Mouse (Mus musculus) lung, embryonic 16.5 days (tissue): Measurements from ENCODE around the gene Hhat. TPM values are rescaled to one million over a fixed set of nuclear protein-coding genes. Genes with fewer than 3 reads are reported as not detected.

Experiments used
- ATAC-seq: fragments of 200-750 bp; cut with Nextera tagmentation; 2 replicates; pipeline ENCODE4 v1.8.0; 2017; ENCODE audit warnings: low read depth, mild to moderate bottlenecking, moderate library complexity
- H3K27ac ChIP-seq: fragments of 300-500 bp; sonication (generic); 2 replicates; pipeline ENCODE4 v1.5.1; 2014; ENCODE audit warnings: mild to moderate bottlenecking, control low read depth, low read length
- H3K27me3 ChIP-seq: fragments of 300-500 bp; sonication (generic); 2 replicates; pipeline ENCODE4 v1.6.1; 2014; ENCODE audit warnings: low read depth, low read length, mixed read lengths; ENCODE audit not compliant: control insufficient read depth, insufficient read depth
- H3K36me3 ChIP-seq: fragments of 300-500 bp; sonication (generic); 2 replicates; pipeline ENCODE4 v1.6.1; 2014; ENCODE audit warnings: low read length; ENCODE audit not compliant: control insufficient read depth, insufficient read depth
- H3K4me1 ChIP-seq: fragments of 300-500 bp; sonication (generic); replicated peaks from 2 replicates; pipeline ENCODE4 v1.6.1; 2014; ENCODE audit warnings: low read length, mixed read lengths; ENCODE audit not compliant: control insufficient read depth, insufficient read depth
- H3K4me2 ChIP-seq: fragments of 300-500 bp; sonication (generic); 2 replicates; pipeline ENCODE4 v1.6.1; 2014; ENCODE audit warnings: low read depth, low read length, control low read depth
- H3K4me3 ChIP-seq: fragments of 300-500 bp; sonication (generic); 2 replicates; pipeline ENCODE4 v1.5.1; 2014; ENCODE audit warnings: mild to moderate bottlenecking, low read length, control low read depth
- H3K9ac ChIP-seq: fragments of 300-500 bp; sonication (generic); 2 replicates; pipeline ENCODE4 v1.6.1; 2014; ENCODE audit warnings: low read length, control low read depth
- H3K9me3 ChIP-seq: fragments of 300-500 bp; sonication (generic); 2 replicates; pipeline ENCODE4 v1.6.1; 2016; ENCODE audit warnings: low read length; ENCODE audit not compliant: control insufficient read depth
- WGBS: fragments of 180-500 bp; shearing (Covaris S2); extraction: QIAGEN DNeasy Blood & Tissue Kit; methylation state at CpG from one replicate; pipeline ENCODE4 v1.1.7; 2014; 5-methylcytosine and 5-hydroxymethylcytosine counted together
- polyA plus RNA-seq: library from polyadenylated mRNA; unstranded; fragments of >200 nt; fragmentation: Nextera tagmentation; extraction: Ambion mirVana; gene quantifications from 2 replicates; pipeline ENCODE4 v1.2.1, GENCODE M21; 2015

The Hhat gene
- polyA plus RNA-seq, 1 experiment from 2014 or later, result 9.3 TPM

DNA sequence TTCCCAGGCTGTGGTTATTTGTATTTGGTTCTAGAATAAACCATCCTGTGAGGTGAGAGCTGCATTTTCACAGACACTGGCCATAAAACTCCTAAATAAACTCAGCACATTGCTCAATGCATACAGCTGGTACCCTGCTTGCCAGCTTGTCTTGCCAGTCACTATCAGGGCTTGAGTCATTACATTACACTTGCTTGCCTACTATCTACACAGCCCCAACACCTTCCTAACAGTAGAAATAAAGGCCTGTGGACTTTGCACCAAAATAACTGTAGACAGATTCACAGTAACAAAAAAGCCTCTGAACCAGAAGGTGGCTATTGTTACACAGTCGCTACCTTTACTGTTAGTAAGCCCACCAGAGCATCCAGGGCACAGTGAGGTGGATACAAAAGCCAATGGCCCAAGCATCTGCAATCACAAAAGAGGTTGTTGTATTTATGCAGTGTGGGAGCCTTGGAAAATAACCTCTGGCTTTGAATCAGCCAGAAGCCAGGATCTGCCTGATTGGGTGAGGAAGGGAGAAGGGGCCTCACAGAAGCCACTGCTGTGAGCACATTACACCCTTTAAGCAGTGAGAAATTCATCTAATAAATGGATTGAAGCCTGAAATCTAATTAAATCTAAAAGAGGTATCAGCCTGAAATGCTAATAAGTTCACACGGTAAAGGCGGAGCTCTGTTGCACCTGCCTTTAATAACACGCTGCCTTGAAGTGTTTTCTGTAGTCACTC, 88.6 kb downstream of the Hhat start:
- Histone ChIP-seq H3K4me1 (no peaks in the 10 kb centered on the region), H3K4me2 (no peak overlapping the region), H3K4me3 (no peak overlapping the region), H3K9ac (no peak overlapping the region), H3K27me3 (no peaks in the 10 kb centered on the region), H3K36me3 (no peaks in the 10 kb centered on the region), H3K9me3 (no peaks in the 10 kb centered on the region), H3K27ac (no peak overlapping the region)
- 93% methylated on average over 4 of the region's 4 CpGs for WGBS
- ATAC-seq, result no peak

DNA sequence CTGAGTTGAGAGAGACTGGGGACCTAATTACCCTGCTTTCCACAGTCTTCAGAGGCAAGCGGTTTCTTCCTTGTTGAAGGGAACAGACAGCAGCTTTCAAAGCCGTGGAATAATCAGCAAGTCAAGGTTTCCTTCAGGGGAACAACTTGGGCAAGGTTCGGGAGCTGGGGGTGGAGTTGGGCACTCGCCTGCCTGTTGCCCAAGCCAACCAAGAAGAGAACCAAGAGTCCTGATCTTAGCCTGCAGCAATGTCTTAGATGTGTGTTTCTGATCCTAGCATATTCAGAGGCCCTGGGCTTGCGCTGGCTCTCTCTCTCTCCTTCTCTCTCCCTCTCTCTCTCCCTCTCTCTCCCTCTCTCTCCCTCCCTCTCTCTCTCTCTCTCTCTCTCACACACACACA, 93.8 kb downstream of the Hhat start:
- Histone ChIP-seq H3K4me1 (no peaks in the 10 kb centered on the region), H3K27ac (no peak overlapping the region), H3K27me3 (no peaks in the 10 kb centered on the region), H3K9ac (no peak overlapping the region), H3K36me3 (no peaks in the 10 kb centered on the region), H3K4me2 (no peak overlapping the region), H3K9me3 (no peaks in the 10 kb centered on the region), H3K4me3 (no peak overlapping the region)
- ATAC-seq, result no peak
- 81% methylated on average over 5 of the region's 5 CpGs for WGBS

DNA sequence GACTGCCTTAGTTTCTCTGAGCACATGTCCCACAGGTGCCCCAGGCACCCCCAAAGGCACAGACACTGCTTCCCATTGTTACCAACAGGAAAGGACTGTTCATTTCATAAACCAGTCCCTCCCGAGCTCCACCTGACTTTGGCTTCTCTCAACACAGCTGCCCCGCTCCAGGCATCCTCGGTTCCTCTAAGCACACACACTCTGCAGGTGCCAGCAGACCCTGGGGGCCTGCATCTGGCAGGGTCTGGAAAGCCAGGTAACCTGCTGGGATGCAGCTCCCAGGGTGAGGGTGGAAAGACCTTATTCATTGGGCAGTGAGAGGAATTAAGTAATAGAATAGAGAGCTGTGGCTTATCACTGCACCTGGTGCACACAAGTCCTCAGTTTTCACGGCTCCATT, 107.4 kb downstream of the Hhat start:
- Histone ChIP-seq H3K9me3 (no peaks in the 10 kb centered on the region), H3K4me2 (no peak overlapping the region), H3K4me1 (no peaks in the 10 kb centered on the region), H3K9ac (no peak overlapping the region), H3K27ac (no peak overlapping the region), H3K4me3 (no peak overlapping the region), H3K27me3 (no peaks in the 10 kb centered on the region), H3K36me3 (no peaks in the 10 kb centered on the region)
- 44% methylated on average over 4 of the region's 4 CpGs for WGBS
- no peak for ATAC-seq

DNA sequence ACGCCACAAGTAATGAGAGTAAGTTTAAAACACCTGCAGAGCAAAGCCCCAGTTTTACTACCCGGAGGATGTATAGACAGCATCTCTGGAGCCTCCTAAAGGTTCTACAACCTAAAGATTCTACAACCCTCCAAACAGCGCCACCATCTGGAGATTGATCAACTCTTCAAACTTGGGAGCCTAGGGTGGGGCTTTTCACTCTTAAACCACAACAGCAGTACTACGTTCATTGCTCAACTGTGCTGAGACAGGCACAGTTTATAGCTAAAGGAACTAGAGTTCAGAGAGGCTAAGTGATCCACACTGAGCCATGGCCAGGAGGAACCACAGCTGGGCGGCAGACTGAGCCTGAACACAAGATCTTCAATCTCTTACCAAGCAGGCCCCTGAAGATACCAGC, 107.9 kb downstream of the Hhat start:
- WGBS, result 66% methylated on average over 5 of the region's 5 CpGs
- Histone ChIP-seq H3K27ac (no peak overlapping the region), H3K4me1 (no peaks in the 10 kb centered on the region), H3K9me3 (no peaks in the 10 kb centered on the region), H3K9ac (no peak overlapping the region), H3K4me3 (no peak overlapping the region), H3K36me3 (no peaks in the 10 kb centered on the region), H3K4me2 (no peak overlapping the region), H3K27me3 (no peaks in the 10 kb centered on the region)
- no peak for ATAC-seq

GRCm38 (mm10) chr1:192661612-192662011, 109.4 kb downstream of the Hhat start:
- no peaks in the 10 kb centered on the region for H3K4me1 ChIP-seq
- no peak overlapping the region for H3K27ac ChIP-seq
- H3K9me3 ChIP-seq, result no peaks in the 10 kb centered on the region
- ATAC-seq, result no peak
- no peaks in the 10 kb centered on the region for H3K27me3 ChIP-seq
- no peak overlapping the region for H3K4me3 ChIP-seq
- no peak overlapping the region for H3K9ac ChIP-seq
- no peaks in the 10 kb centered on the region for H3K36me3 ChIP-seq
- no peak overlapping the region for H3K4me2 ChIP-seq

DNA sequence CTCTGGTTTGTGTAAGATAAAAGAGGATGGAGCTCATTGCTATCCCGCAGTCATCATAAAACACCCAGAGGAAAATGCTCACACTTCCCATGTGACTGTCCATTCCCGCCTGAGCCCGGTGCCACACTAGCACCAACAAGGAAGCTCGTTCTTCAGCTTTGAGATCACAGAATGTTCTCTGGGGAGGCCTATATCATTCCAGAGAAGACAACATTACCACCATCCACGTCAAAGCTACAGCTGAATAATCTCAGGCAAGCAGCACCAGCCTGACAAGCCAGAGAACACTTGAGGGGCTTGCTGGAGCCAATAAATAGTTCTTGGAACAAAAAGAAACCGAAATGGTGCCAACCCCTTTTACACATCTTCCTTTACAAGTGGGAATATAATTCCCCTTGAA, 113.6 kb downstream of the Hhat start:
- no peaks in the 10 kb centered on the region for H3K27me3 ChIP-seq
- no peaks in the 10 kb centered on the region for H3K9me3 ChIP-seq
- no peak overlapping the region for H3K9ac ChIP-seq
- no peak overlapping the region for H3K4me2 ChIP-seq
- no peak overlapping the region for H3K27ac ChIP-seq
- H3K4me1 ChIP-seq, result no peaks in the 10 kb centered on the region
- no peak overlapping the region for H3K4me3 ChIP-seq
- WGBS, result 48% methylated on average over 6 of the region's 6 CpGs
- ATAC-seq, result peak; percentile 31; the same call in 1 of the 2 replicates
- no peaks in the 10 kb centered on the region for H3K36me3 ChIP-seq

DNA sequence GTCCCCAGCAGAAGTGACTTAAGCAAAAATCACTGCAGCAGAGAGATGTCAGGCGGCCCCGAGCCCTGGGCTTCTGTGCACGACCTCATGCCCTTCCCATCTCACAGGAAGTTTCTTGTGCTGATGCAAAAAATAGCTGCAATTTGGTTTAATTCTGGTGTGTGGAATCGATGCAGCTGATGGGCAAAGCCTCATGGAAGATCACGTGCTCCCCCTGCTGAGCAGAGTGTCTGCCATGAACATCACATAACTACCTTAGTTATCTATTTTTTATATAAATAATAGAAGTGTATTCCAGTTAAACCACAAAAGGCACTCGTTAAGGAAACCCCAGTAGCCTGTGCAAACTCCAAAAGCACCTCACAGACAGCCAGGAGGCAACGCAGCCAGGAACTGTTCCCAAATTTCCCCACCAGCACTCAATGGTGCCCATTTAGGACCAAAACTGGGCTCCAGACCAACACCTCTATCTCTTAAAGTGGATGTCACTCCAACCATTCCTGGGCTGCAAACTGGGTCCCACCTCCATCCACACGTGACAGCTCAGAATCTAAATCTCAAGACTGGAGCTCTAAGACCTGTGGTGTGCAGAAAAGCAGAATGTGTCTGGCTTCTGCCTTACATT, 118.9 kb downstream of the Hhat start:
- H3K9me3 ChIP-seq, result no peaks in the 10 kb centered on the region
- H3K36me3 ChIP-seq, result no peaks in the 10 kb centered on the region
- H3K9ac ChIP-seq, result no peak overlapping the region
- no peaks in the 10 kb centered on the region for H3K27me3 ChIP-seq
- H3K4me2 ChIP-seq, result no peak overlapping the region
- no peak overlapping the region for H3K27ac ChIP-seq
- H3K4me1 ChIP-seq, result no peaks in the 10 kb centered on the region
- no peak overlapping the region for H3K4me3 ChIP-seq
- ATAC-seq, result no peak
- WGBS, result 46% methylated on average over 8 of the region's 8 CpGs

GRCm38 (mm10) chr1:192650586-192650985, 120.4 kb downstream of the Hhat start:
- 54% methylated on average over 7 of the region's 7 CpGs for WGBS
- no peak for ATAC-seq

GRCm38 (mm10) chr1:192650023-192650422, 121.0 kb downstream of the Hhat start:
- WGBS, result 76% methylated on average over 4 of the region's 4 CpGs
- H3K4me2 ChIP-seq, result no peak overlapping the region
- H3K36me3 ChIP-seq, result no peaks in the 10 kb centered on the region
- H3K27me3 ChIP-seq, result no peaks in the 10 kb centered on the region
- ATAC-seq, result no peak
- no peaks in the 10 kb centered on the region for H3K4me1 ChIP-seq
- no peaks in the 10 kb centered on the region for H3K9me3 ChIP-seq
- H3K4me3 ChIP-seq, result no peak overlapping the region
- no peak overlapping the region for H3K9ac ChIP-seq
- no peak overlapping the region for H3K27ac ChIP-seq

More at GRCm38 (mm10) chr1:192650586-192650985, 120.4 kb downstream of the Hhat start:
- no peaks in the 10 kb centered on the region for H3K4me1 ChIP-seq
- H3K27me3 ChIP-seq, result no peaks in the 10 kb centered on the region
- no peaks in the 10 kb centered on the region for H3K36me3 ChIP-seq
- no peak overlapping the region for H3K4me3 ChIP-seq
- H3K9ac ChIP-seq, result no peak overlapping the region
- no peak overlapping the region for H3K27ac ChIP-seq
- H3K9me3 ChIP-seq, result no peaks in the 10 kb centered on the region
- no peak overlapping the region for H3K4me2 ChIP-seq
